Mouse (Mus musculus) embryonic fibroblast, embryonic 13.5 days (primary cell): Measurements from ENCODE around the gene Phgdh.

ENCODE experiments used
- CTCF ChIP-seq: IDR thresholded peaks from 2 replicates; pipeline ENCODE4 v1.5.1; 2011; ENCODE audit warnings: mild to moderate bottlenecking, control low read depth, low read length, moderate library complexity, borderline replicate concordance; ENCODE audit not compliant: insufficient read depth
- POLR2A ChIP-seq: IDR thresholded peaks from 2 replicates; pipeline ENCODE4 v1.6.1; 2011; ENCODE audit warnings: low read depth, mild to moderate bottlenecking, control low read depth, low read length, moderate library complexity

DNA sequence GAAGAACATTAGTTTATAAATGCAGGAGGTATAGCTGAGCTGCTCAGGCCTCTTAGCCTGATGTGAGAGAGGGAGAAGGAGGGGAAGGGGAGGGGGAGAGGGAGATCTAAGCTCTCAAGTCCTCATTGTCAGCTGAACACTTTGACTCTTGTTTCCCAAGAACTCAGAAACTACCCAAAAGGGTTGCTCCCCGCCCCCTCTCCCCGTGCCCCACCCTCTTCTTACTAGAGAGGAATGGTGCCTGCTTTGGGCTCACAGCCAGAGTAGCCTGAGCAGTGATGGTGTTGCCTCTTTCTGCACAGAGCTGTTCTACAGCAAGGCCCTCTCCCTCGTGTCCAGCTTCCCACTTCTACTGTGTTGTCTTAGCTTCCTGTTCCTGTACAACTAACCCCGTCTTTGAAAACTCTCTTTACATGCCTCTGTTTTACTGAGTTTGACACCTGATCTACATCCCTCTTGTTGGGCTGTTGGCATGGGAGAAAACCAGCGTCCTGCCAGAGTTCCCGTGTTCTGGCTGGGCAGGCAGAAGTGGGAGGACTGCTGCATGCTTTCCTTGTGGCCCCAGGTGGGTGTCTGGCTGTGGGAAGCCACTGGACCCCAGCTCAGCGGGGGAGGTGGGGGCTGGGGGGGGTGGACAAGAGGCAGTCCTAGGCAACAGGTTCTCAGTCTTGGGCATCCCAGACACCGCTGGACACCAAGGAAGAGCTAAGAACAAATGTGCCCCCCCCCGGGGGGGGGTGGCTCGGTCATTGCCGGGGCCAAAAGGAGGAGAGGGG, 66.0 kb downstream of the Phgdh start:
- TF ChIP-seq CTCF, result no peak
- TF ChIP-seq POLR2A, result no peak
